Mouse (Mus musculus) CH12.LX (cell line): ENCODE measurements at regions not wholly inside any gene's neighbourhood (a gene's known extent, or its start where the extent isn't known, plus 50 kb on each side); places are given as distances from the start of the nearest gene placed in this dataset.

ENCODE experiments used
- DNase-seq: peaks from one replicate; pipeline ENCODE4 v3.0.0-alpha.2; 2013; ENCODE audit errors: extremely low read depth
- H3K27ac ChIP-seq: 2 replicates; pipeline ENCODE4 v1.5.1; 2012; ENCODE audit warnings: low read depth, mild to moderate bottlenecking, control low read depth, moderate library complexity; ENCODE audit not compliant: insufficient read depth
- H3K27me3 ChIP-seq: replicated peaks from 2 replicates; pipeline ENCODE3; 2012; ENCODE audit warnings: inconsistent platforms
- H3K36me3 ChIP-seq, 2 experiments: replicated peaks in 1 of 2; 2 replicates each; pipeline versions ENCODE3 to v1.6.1; 2012; ENCODE audit warnings: inconsistent platforms in 1 of 2, low read length in 1 of 2, mild to moderate bottlenecking in 1 of 2, mixed read lengths in 1 of 2, moderate library complexity in 1 of 2; ENCODE audit not compliant: control insufficient read depth in 1 of 2, insufficient read depth in 1 of 2
- H3K4me1 ChIP-seq, 2 experiments: 2 replicates each; pipeline ENCODE4 v1.6.1; 2012; ENCODE audit warnings: inconsistent platforms in 1 of 2, moderate library complexity in 1 of 2; ENCODE audit not compliant: insufficient read depth in 2 of 2, control insufficient read depth in 1 of 2
- H3K4me2 ChIP-seq: 2 replicates; pipeline ENCODE4 v1.6.1; 2012; ENCODE audit warnings: low read depth, mild to moderate bottlenecking, control low read depth; ENCODE audit not compliant: poor library complexity, insufficient read depth, severe bottlenecking
- H3K4me3 ChIP-seq, 3 experiments: fragments of 150-350 bp in 1 of 3; sonication (generic) in 1 of 3; replicated peaks in 1 of 3; 2 replicates each; pipeline versions ENCODE3 to v1.5.1; 2011 to 2012; ENCODE audit warnings: low read depth in 2 of 3, low read length in 2 of 3, mild to moderate bottlenecking in 2 of 3, moderate library complexity in 2 of 3, control low read depth in 1 of 3, improper control_type of control experiment in 1 of 3, inconsistent platforms in 1 of 3, mixed read lengths in 1 of 3; ENCODE audit not compliant: poor library complexity in 1 of 3
- H3K79me2 ChIP-seq: replicated peaks from 2 replicates; pipeline ENCODE4 v1.6.1; 2012; ENCODE audit warnings: mild to moderate bottlenecking, moderate library complexity; ENCODE audit not compliant: control insufficient read depth, poor library complexity, insufficient read depth, severe bottlenecking; ENCODE audit errors: extremely low read depth
- H3K9ac ChIP-seq: 2 replicates; pipeline ENCODE4 v1.6.1; 2012; ENCODE audit warnings: low read depth, mild to moderate bottlenecking, control low read depth, moderate library complexity; ENCODE audit not compliant: insufficient read depth
- H3K9me3 ChIP-seq: replicated peaks from 2 replicates; pipeline ENCODE3; 2012; ENCODE audit warnings: low read length, inconsistent platforms, mixed read lengths
- BHLHE40 ChIP-seq: IDR thresholded peaks from 2 replicates; pipeline ENCODE4 v1.6.1; 2011; ENCODE audit warnings: mild to moderate bottlenecking, low read depth, low read length, improper control_type of control experiment
- CTCF ChIP-seq, 2 experiments: IDR thresholded peaks in 1 of 2; conservative IDR thresholded peaks in 1 of 2; 2 replicates each; pipeline ENCODE4 v1.5.1; 2011 to 2012; ENCODE audit warnings: low read depth in 2 of 2, low read length in 2 of 2, improper control_type of control experiment in 1 of 2, inconsistent platforms in 1 of 2, mild to moderate bottlenecking in 1 of 2, moderate library complexity in 1 of 2
- ELF1 ChIP-seq: IDR thresholded peaks from 2 replicates; pipeline ENCODE4 v1.6.1; 2014; ENCODE audit warnings: low read depth, mild to moderate bottlenecking, inconsistent platforms, low read length, improper control_type of control experiment
- ETS1 ChIP-seq: conservative IDR thresholded peaks from 2 replicates; pipeline ENCODE4 v1.6.1; 2012; ENCODE audit warnings: low read depth, mild to moderate bottlenecking, inconsistent platforms, low read length, improper control_type of control experiment, moderate library complexity
- IRF4 ChIP-seq: IDR thresholded peaks from 2 replicates; pipeline ENCODE4 v1.6.1; 2014; ENCODE audit warnings: low read depth, mild to moderate bottlenecking, inconsistent platforms, low read length, improper control_type of control experiment
- JUND ChIP-seq: conservative IDR thresholded peaks from 2 replicates; pipeline ENCODE4 v1.6.1; 2011; ENCODE audit warnings: low read depth, low read length, improper control_type of control experiment
- KAT2A ChIP-seq: IDR thresholded peaks from 2 replicates; pipeline ENCODE4 v1.6.1; 2012; ENCODE audit warnings: low read length, improper control_type of control experiment, inconsistent platforms; ENCODE audit not compliant: insufficient replicate concordance
- MAFK ChIP-seq: IDR thresholded peaks from 2 replicates; pipeline ENCODE4 v1.6.1; 2011; ENCODE audit warnings: low read length, improper control_type of control experiment; ENCODE audit not compliant: insufficient replicate concordance
- MXI1 ChIP-seq: IDR thresholded peaks from 2 replicates; pipeline ENCODE4 v1.6.1; 2011; ENCODE audit warnings: mild to moderate bottlenecking, low read depth, low read length, improper control_type of control experiment
- MYC ChIP-seq: IDR thresholded peaks from 2 replicates; pipeline ENCODE4 v1.6.1; 2011; ENCODE audit warnings: low read depth, mild to moderate bottlenecking, improper control_type of control experiment, low read length
- NRF1 ChIP-seq: IDR thresholded peaks from 2 replicates; pipeline ENCODE4 v1.6.1; 2014; ENCODE audit warnings: low read depth, mild to moderate bottlenecking, inconsistent platforms, low read length, improper control_type of control experiment, moderate library complexity
- PAX5 ChIP-seq: IDR thresholded peaks from 2 replicates; pipeline ENCODE4 v1.6.1; 2012; ENCODE audit warnings: low read length, inconsistent platforms, mixed read lengths
- POLR2A ChIP-seq: IDR thresholded peaks from 2 replicates; pipeline ENCODE4 v1.6.1; 2011; ENCODE audit warnings: low read depth, mild to moderate bottlenecking, improper control_type of control experiment, low read length
- POLR2AphosphoS2 ChIP-seq: IDR thresholded peaks from 2 replicates; pipeline ENCODE4 v1.6.1; 2011; ENCODE audit warnings: low read depth, low read length, improper control_type of control experiment
- SIN3A ChIP-seq: IDR thresholded peaks from 2 replicates; pipeline ENCODE4 v1.6.1; 2012; ENCODE audit warnings: low read length, improper control_type of control experiment, inconsistent platforms
- TBP ChIP-seq: conservative IDR thresholded peaks from 2 replicates; pipeline ENCODE4 v1.6.1; 2011; ENCODE audit warnings: low read depth, low read length, improper control_type of control experiment
- USF1 ChIP-seq: IDR thresholded peaks from 2 replicates; pipeline ENCODE4 v1.6.1; 2014; ENCODE audit warnings: low read depth, mild to moderate bottlenecking, inconsistent platforms, low read length, improper control_type of control experiment
- ZC3H11A ChIP-seq: IDR thresholded peaks from 2 replicates; pipeline ENCODE4 v1.6.1; 2012; ENCODE audit warnings: low read depth, mild to moderate bottlenecking, inconsistent platforms, low read length, improper control_type of control experiment
- ZNF384 ChIP-seq: IDR thresholded peaks from 2 replicates; pipeline ENCODE4 v1.6.1; 2012; ENCODE audit warnings: low read depth, low read length, improper control_type of control experiment, inconsistent platforms
- dilution Hi-C: fragments of 300-500 bp; cut with MboI; formaldehyde crosslinking; loops from 2 replicates; pipeline ENCODE4 v1.14.3; 2020; ENCODE audit warnings: low sequenced_read_pairs; ENCODE audit not compliant: extremely low pct_unique_long_range_greater_than_20kb, extremely low pct_ligation_motif_present
- in situ Hi-C: fragments of 300-500 bp; cut with MboI; formaldehyde crosslinking; loops from 3 replicates; pipeline ENCODE4 v1.14.3; 2019; ENCODE audit warnings: low sequenced_read_pairs, low pct_ligation_motif_present, low pct_unique_long_range_greater_than_20kb, mixed read lengths

DNA sequence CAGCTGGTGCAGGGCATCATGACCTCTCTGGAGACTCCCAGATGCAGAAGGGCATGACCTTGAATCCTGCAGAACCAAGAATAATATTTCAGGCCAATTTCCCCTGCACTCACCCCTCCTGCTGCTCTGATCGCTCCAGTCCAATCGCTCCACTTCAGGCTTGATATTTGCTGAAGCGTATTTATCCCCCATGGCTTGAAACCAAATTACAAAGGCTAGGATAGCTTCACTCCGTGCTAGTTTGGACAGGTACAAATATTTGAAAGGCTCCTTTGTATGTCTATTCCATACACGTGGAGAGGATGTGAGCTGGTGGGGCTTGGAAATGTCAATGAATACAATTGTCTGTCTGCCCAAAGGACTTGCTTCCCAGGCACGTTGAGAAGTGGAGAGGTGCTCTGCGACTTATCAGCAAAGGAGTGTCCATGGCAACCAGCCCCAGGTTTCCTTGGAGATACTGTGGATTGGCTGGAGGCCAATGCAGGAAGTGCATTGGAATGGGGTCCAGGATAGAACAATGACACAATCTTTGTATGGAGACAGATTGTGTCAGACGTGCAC is 201.8 kb upstream of the Tmc3 start:
- H3K27ac ChIP-seq = no peak overlapping the region
- peaks cover 2% of the 10 kb centered on the region for H3K27me3 ChIP-seq
- no peaks in the 10 kb centered on the region for H3K36me3 ChIP-seq
- H3K4me3 ChIP-seq = no peak overlapping the region
- in situ Hi-C loops (no loop called here), dilution Hi-C loops (no loop called here)
- no peaks in the 10 kb centered on the region for H3K9me3 ChIP-seq
- no peak for DNase-seq
- no peak overlapping the region for H3K9ac ChIP-seq
- H3K4me1 ChIP-seq = no peaks in the 10 kb centered on the region
- no peaks in the 10 kb centered on the region for H3K79me2 ChIP-seq
- TF ChIP-seq MYC = no peak
- TF ChIP-seq IRF4 = no peak
- TF ChIP-seq SIN3A = no peak
- no peak for TF ChIP-seq TBP
- TF ChIP-seq ZNF384 = no peak
- TF ChIP-seq ZC3H11A = no peak
- TF ChIP-seq BHLHE40 = no peak
- no peak for TF ChIP-seq POLR2A
- TF ChIP-seq PAX5 = no peak
- TF ChIP-seq CTCF (conservative IDR thresholded peaks at IDR 0.05 in 1 of 2, IDR thresholded peaks at IDR 0.05 in 1 of 2; ENCODE audit: low read depth in 2 of 2, low read length in 2 of 2) = no peak
- TF ChIP-seq MAFK = no peak
- no peak for TF ChIP-seq KAT2A
- no peak for TF ChIP-seq NRF1
- TF ChIP-seq ELF1 = no peak
- TF ChIP-seq USF1 = no peak
- no peak for TF ChIP-seq JUND
- no peak for TF ChIP-seq POLR2AphosphoS2
- no peak for TF ChIP-seq MXI1
- H3K4me2 ChIP-seq = no peak overlapping the region

DNA sequence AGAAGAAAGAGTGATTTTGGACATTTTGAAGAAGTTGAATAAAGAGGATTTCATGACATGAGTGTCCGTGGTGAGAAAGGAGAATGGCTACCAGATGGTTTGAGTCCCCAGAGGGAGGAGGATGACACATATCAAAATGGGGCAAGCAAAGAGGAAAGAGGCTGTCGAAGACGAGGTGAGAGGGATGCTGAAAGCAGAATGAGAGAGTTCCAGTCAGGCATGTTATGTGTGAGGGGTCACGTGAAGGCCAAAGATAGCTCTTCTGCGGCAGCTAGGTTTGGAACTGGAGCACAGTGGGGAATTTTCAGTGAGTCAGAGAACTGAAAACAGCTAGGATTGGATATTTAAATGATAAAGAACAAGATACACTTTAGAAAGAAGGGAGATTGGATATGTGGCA is 193.3 kb upstream of the Tmc3 start:
- no peak overlapping the region for H3K4me2 ChIP-seq
- H3K9ac ChIP-seq = no peak overlapping the region
- H3K27ac ChIP-seq = no peak overlapping the region
- H3K9me3 ChIP-seq = no peaks in the 10 kb centered on the region
- no peaks in the 10 kb centered on the region for H3K79me2 ChIP-seq
- TF ChIP-seq BHLHE40 (peak; percentile 81), ETS1 (no peak; the same call in 1 of the 2 replicates)
- H3K36me3 ChIP-seq = no peaks in the 10 kb centered on the region
- DNase-seq = peak; percentile 50
- no peaks in the 10 kb centered on the region for H3K27me3 ChIP-seq
- dilution Hi-C loops = no loop called here
- H3K4me3 ChIP-seq = no peak overlapping the region
- H3K4me1 ChIP-seq = peaks cover 0 to 40% of the 10 kb centered on the region in 2 experiments; a peak in 2 of 4 replicates
- in situ Hi-C loops = no loop called here
